Mouse (Mus musculus): ENCODE data around the gene Hdac7. TPM values are rescaled to one million over a fixed set of nuclear protein-coding genes. Genes with fewer than 3 reads are reported as not detected.

Hdac7 gene
- 4.1 TPM for polyA plus RNA-seq (2014; fragmentation: Illumina TruSeq; extraction: RNeasy Lipid Tissue Mini Kit (QIAGEN cat#74804); ENCODE audit: low read depth, low replicate concordance)

GRCm38 (mm10) chr15:97844037-97845034 lies at the start of gene Hdac7:
Gene Hdac7, minus strand, starts transcription at chr15:97844502.

GRCm38 (mm10) chr15:97778311-97779098 lies 65.8 kb downstream of the Hdac7 start, which contains the start of gene Slc48a1:
Gene Slc48a1, plus strand, starts transcription at chr15:97778520.

GRCm38 (mm10) chr15:97767280-97768186 lies 76.8 kb downstream of the Hdac7 start, which contains the start of gene Rapgef3:
Gene Rapgef3, minus strand, starts transcription at chr15:97767972.

Other genes with a start within 250 kb of the Hdac7 start
- gene Rpap3, start 138.7 kb downstream of the Hdac7 start, polyA plus RNA-seq (2014; fragmentation: Illumina TruSeq; extraction: RNeasy Lipid Tissue Mini Kit (QIAGEN cat#74804); ENCODE audit: low read depth, low replicate concordance), result 25.4 TPM
- 0.99 TPM for gene Endou, start 113.2 kb downstream of the Hdac7 start, polyA plus RNA-seq (2014; fragmentation: Illumina TruSeq; extraction: RNeasy Lipid Tissue Mini Kit (QIAGEN cat#74804); ENCODE audit: low read depth, low replicate concordance)
- gene Rapgef3, start 76.5 kb downstream of the Hdac7 start, polyA plus RNA-seq (2014; fragmentation: Illumina TruSeq; extraction: RNeasy Lipid Tissue Mini Kit (QIAGEN cat#74804); ENCODE audit: low read depth, low replicate concordance), result 0.70 TPM
- gene Slc48a1, start 66.0 kb downstream of the Hdac7 start, polyA plus RNA-seq (2014; fragmentation: Illumina TruSeq; extraction: RNeasy Lipid Tissue Mini Kit (QIAGEN cat#74804); ENCODE audit: low read depth, low replicate concordance), result 86.8 TPM
- 3.0 TPM for gene Vdr, start 66.1 kb upstream of the Hdac7 start, polyA plus RNA-seq (2014; fragmentation: Illumina TruSeq; extraction: RNeasy Lipid Tissue Mini Kit (QIAGEN cat#74804); ENCODE audit: low read depth, low replicate concordance)
- gene Tmem106c, start 119.7 kb upstream of the Hdac7 start, polyA plus RNA-seq (2014; fragmentation: Illumina TruSeq; extraction: RNeasy Lipid Tissue Mini Kit (QIAGEN cat#74804); ENCODE audit: low read depth, low replicate concordance), result 17.1 TPM
- gene Col2a1, start 160.2 kb upstream of the Hdac7 start, polyA plus RNA-seq (2014; fragmentation: Illumina TruSeq; extraction: RNeasy Lipid Tissue Mini Kit (QIAGEN cat#74804); ENCODE audit: low read depth, low replicate concordance), result not detected
- 11.9 TPM for gene Pfkm, start 248.1 kb upstream of the Hdac7 start, polyA plus RNA-seq (2014; fragmentation: Illumina TruSeq; extraction: RNeasy Lipid Tissue Mini Kit (QIAGEN cat#74804); ENCODE audit: low read depth, low replicate concordance)
- 36.2 TPM for gene Senp1, start 249.2 kb upstream of the Hdac7 start, polyA plus RNA-seq (2014; fragmentation: Illumina TruSeq; extraction: RNeasy Lipid Tissue Mini Kit (QIAGEN cat#74804); ENCODE audit: low read depth, low replicate concordance)